Mouse (Mus musculus): ENCODE results near the gene Sox5.

The Sox5 gene

GRCm38 (mm10) chr6:144772175-144772918 is 9.4 kb downstream of the Sox5 start:
- no peak for DNase-seq

GRCm38 (mm10) chr6:144769060-144769459 is 12.7 kb downstream of the Sox5 start:
- DNase-seq, result no peak

DNA sequence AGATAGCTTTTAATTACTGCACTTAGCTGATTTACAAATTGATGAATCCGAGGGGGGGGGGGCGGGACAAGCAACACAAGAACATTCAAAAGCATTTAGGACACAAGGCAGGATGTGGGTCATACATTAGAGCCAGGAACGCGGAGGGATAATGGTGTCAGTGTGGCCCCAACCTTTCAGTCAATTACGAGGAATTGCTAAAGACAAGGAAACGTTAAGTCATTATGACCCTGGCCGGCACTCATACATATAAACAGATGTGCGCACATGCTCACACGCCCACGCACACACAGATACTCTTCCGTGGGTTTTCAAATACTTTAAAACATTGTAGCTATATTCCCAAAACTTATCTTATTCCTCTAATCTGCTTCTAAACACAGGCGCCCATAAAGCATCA is 19.9 kb downstream of the Sox5 start:
- no peak for DNase-seq

- no peak for DNase-seq
Measured at GRCm38 (mm10) chr6:144759193-144759592, 22.6 kb downstream of the Sox5 start.

- DNase-seq, result no peak
Measured at GRCm38 (mm10) chr6:144757414-144757813, 24.4 kb downstream of the Sox5 start.

- DNase-seq, result no peak
Measured at GRCm38 (mm10) chr6:144756444-144756843, 25.3 kb downstream of the Sox5 start.

DNA sequence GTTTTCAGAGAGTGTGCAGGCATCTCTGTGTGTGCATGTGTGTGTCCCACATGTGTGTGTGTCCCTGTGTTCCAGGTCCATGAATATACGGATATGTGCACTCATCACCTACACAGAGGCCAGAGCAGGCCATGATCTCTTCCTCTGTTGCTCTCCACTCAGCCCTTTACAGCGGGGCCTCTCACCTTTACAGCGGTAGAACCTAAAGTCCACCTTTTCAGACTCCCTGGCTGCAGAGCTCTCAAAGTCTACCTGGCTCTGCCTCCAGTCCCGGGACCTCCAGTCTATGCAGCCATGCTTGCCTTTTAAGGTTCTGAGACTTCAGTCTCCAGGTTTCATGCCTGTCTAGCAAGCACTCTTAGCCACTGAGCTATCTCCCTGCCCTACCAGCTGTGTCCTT is 26.5 kb downstream of the Sox5 start:
- DNase-seq, result no peak

DNA sequence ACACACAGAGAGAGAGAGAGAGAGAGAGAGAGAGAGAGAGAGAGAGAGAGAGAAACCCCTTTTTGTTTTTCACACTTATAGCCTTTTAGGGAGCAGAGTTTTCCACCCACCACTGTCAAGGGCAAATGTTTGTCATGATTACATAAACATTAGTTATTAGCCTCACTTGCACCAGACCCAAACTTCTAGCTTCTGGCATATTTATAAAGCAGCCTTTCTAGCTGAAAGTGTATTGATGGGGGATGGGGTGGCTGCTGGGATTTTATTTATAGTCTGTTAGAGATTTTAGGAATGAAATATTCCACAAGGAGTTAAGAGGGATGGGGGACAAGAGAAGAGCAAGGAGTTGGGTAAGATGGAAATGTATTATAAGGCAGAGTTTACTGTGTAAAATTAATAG is 27.4 kb downstream of the Sox5 start:
- no peak for DNase-seq

- no peak for DNase-seq
Measured at GRCm38 (mm10) chr6:144753963-144754296, 27.8 kb downstream of the Sox5 start.

- no peak for DNase-seq
Measured at GRCm38 (mm10) chr6:144753225-144753962, 28.4 kb downstream of the Sox5 start.

DNA sequence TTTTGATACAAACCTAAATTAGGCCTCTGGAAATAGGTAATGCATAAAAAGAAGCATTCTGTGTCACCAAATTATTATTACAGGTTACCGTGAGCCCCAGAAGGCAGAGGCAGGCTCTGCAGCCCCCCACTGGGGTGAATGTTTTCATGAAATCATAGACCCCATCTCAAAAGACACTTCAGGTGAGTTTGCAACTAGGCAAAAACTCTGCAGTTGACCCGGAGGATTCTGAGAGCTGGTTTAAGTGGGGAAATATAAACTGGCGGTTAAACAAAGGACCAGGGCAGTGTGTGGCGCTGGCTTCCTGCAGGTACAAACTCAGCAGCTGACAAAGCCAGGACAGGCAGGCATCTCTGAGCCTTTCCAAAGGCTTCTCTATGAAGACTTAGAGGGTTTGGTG is 30.2 kb downstream of the Sox5 start:
- DNase-seq, result no peak

DNA sequence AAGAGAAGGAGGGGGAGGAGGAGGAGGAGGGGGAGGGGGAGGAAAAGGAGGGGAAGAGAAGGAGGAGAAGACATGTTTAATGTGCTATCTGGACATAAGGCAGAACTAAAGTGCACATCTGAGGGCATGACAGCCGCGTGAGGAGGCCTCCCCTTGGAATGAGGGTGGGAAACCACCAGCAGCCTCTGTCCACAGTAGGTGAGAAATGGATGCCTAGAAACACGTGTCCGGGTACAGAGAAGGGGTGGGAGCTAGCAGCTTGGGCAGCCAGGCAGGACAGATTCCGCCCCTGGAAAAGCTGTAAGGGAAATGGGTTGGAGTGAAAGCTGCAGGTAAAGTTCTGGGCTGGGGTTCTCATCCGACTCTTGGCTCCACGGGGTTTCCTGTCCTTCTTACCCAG is 31.6 kb downstream of the Sox5 start:
- DNase-seq, result no peak

DNA sequence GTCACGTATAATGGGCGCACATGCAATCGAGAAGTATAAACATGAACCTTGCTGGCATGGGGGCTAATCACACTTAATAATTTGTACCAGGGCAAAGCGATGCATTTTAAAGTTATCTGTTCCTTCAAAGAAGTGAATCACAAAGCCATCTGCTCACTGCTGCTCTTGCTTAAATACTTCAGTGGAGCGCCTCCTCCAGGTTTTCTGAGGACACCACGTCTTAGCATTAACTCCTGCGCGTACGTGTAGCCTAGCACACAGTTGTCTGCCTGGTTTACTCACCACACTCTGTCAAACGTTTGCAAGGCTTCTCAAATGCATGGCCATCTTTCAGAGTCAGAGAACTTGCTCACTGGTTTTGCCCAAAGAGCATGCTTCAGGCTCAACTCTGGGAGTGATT is 35.3 kb downstream of the Sox5 start:
- DNase-seq, result no peak

GRCm38 (mm10) chr6:144742559-144742958 is 39.2 kb downstream of the Sox5 start:
- no peak for DNase-seq

DNA sequence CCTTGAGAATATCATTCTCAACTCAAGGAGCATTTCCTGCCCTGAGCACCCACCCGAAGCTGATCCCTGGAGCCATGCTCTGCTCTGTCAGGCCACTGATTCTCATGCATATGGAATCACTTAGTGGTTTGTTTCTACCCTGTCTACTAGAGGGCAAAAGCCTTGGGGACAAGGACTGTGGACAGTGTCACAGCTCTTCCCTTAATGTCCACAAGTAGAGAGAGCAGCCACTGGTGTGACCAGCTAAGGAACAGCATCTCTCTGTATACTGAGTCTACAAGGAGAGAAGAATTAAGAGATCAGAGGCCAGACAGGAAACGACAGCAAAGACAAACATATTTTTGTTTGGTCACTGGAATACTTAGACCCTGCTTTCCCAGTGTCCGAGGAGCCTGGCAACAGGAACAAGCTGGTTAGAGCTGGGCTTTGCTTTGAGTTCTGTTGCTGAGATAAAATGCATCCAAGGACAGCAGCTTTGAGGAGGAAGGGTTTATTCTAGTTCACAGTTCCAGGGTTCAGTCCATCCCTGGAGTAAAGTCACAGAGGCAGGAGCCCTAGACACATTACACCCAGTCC is 40.6 kb downstream of the Sox5 start:
- DNase-seq, result no peak

- no peak for DNase-seq
Measured at GRCm38 (mm10) chr6:144740343-144740742, 41.4 kb downstream of the Sox5 start.

DNA sequence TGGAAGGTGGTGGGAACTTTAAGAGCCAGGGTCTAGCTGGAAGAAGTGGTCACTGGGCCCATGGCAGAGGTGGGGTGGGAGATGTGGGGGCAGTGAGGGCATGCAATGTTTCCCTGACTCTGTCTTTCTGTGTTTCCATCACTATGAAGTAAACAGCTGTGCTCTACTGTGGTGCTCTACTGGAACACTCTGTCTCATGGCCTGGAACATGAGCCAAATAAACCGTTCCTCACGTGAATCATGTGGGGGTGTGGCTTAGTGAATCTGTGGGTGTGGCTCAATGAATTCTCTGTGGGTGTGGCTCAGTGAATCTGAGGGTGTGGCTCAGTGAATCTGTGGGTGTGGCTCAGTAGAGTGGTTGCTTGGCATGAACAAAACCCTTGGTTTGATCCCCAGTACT is 42.0 kb downstream of the Sox5 start:
- DNase-seq, result peak; percentile 15 to 19

DNA sequence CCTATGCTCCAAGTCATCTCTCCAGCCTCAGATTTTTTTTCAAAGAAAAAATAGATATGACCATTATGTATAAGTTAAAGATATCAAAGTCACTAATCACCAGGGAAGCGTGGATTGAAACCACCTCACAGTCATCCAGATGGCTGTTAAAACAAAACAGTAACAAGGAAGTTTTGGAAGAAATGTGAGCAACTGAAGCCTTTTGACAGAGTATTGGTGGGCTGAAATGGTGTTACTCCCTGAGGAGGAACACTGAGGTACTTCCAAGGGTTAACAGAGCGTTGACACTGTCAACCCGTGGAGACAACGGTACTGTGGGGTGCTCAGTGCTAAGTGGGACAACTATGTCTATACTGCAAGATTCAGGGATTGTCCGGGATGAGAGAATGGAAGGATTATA is 44.0 kb downstream of the Sox5 start:
- no peak for DNase-seq

- DNase-seq, result peak in 1 of 2 experiments; percentile 4
Measured at GRCm38 (mm10) chr6:144731251-144731970, 50.4 kb downstream of the Sox5 start.

DNA sequence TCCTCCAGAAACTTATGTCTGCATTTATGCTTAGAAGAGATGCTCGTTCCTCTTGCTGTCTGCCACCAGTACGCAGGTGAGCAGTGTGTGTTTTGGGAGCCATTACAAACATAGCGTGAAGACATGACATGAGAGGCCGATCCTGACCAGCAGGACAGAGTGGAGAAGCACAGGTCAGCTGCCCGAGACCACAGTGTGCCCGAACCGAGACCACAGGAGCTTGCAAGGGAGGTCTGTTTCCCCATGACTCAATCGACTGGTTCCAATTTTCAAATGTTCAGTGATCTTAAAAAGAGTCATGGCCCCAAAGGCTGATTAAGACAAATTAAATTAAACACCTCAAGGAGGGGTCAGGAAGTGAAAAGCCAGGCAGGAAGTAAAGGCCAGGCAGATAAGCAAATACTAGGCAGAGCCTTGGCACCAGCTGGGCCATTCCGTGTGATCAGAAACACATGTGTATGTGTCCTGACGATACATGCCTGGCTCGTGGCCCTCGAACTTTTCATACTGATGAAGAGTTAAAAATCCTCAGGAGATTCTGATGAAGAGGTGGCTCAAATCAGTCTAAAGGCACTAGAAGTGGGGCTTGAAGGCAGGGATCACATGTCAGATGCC is 58.1 kb downstream of the Sox5 start:
- DNase-seq, result no peak

DNA sequence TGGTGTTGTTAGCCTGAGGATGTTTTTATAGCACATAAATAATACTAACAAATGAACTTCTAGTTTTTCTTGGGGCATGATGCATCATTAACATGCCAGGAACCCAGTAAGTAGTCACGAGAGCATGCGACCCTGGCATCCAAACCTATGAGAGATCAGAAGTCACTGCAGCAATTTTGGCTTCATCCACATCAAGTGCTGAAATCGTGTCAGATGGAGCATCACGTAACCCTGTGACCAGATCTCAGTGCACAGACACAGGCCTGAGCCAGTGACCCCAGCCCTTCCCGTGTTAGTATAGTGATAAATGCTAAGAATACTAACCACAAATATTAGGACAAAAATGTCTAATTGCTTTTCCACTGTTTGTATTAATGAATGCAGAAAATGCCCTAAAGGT is 58.8 kb downstream of the Sox5 start:
- no peak for DNase-seq

- DNase-seq, result no peak
Measured at GRCm38 (mm10) chr6:144720846-144721245, 60.9 kb downstream of the Sox5 start.

DNA sequence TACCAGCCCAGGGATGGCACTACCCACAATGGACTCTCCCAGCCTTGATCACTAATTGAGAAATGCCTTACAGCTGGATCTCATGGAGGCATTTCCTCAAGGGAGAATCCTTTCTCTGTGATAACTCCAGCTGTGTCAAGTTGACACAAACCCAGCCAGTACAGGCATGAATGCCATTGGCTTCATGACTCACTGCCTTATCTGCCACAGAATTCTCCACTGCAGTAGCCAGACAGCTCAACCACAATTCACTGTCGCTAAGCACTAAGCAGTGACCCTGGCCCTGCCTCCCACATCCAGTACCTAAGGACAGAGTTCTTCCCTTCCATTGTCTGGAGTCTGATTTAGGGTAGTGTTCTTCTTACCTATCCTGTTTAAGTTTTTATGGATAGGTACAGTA is 65.4 kb downstream of the Sox5 start:
- DNase-seq, result no peak

Measured in B cell, adult 2 months (primary cell).